Mouse (Mus musculus): ENCODE measurements around the gene Gm20388.

- TF ChIP-seq CTCF (IDR thresholded peaks at IDR 0.05; ENCODE audit: low read depth): no peak
- no peak for TF ChIP-seq EP300 (IDR thresholded peaks at IDR 0.05; ENCODE audit: low read depth)
Measured at GRCm38 (mm10) chr8:120476711-120477575, 566.3 kb downstream of the Gm20388 start.

Data from liver, embryonic 14.5 days (tissue).